Mouse (Mus musculus): Measurements from ENCODE around the gene Bmi1.

DNA sequence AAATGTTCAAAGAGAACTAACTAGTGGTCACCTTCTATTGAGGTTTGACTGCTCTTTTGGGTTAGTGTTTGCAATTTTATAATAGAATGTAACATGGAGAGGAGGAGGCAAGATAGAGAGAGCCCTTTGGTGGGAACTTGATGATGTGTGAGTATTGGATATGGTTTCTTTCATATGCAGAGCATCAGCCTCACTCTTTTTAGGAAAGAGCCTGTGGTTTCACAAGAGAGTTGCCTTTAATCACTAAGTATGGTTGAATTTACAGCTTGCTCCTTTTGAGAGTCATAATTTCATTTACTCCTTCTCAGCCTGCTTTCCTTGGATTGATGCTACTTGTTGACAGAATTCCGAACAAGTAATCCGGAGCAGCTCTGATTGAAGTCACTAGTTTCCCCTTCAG lies 2.9 kb downstream of the Bmi1 start:
- TF ChIP-seq CTCF (IDR thresholded peaks at IDR 0.05 in 2 of 3, conservative IDR thresholded peaks at IDR 0.05 in 1 of 3; ENCODE audit: control insufficient read depth in 1 of 3, insufficient read depth in 1 of 3, low read depth in 2 of 3, low read length in 3 of 3, poor library complexity in 1 of 3, severe bottlenecking in 1 of 3) (no peak), BHLHE40 (IDR thresholded peaks at IDR 0.05; ENCODE audit: borderline replicate concordance, low read depth, low read length) (no peak)
